Comparison of ENCODE assay signal across 8 mouse cellular contexts in genomic region chr11:109648510-109648909, GRCm38 (mm10). TPM values are rescaled to one million over a fixed set of nuclear protein-coding genes. Genes with fewer than 3 reads are reported as not detected.
A peak's percentile ranks its signal among the peaks of the same experiment; 100 is the strongest.
DNase-seq lines count a peak whose midpoint lies in the region; ATAC-seq lines count a peak whose summit lies in the region.

No protein-coding gene starts in this region.

- peak; percentile 83 for DNase-seq in left cerebral cortex, postnatal 4 days
- DNase-seq in left cerebral cortex, postnatal 36 days (ENCODE audit: low spot score in 2 of 2): no peak
- DNase-seq in cerebellum, adult 9-10 months: peak; percentile 67
- DNase-seq in T-cell, adult 2 months (ENCODE audit: low spot score): no peak
- DNase-seq in left cerebral cortex, postnatal 14 days (ENCODE audit: low spot score in 2 of 2): no peak
- no peak for DNase-seq in gastrocnemius, adult 8-10 months (ENCODE audit: low spot score in 2 of 2)

- H3K9me3 ChIP-seq in heart, embryonic 15.5 days (replicated peaks): no peaks in the 10 kb centered on the region
- H3K9me3 ChIP-seq in lung, embryonic 15.5 days: no peaks in the 10 kb centered on the region

- H3K4me3 ChIP-seq in heart, embryonic 15.5 days: no peak overlapping the region
- H3K4me3 ChIP-seq in lung, embryonic 15.5 days: no peak overlapping the region

- H3K4me2 ChIP-seq in heart, embryonic 15.5 days: peak overlapping the region; percentile 74
- H3K4me2 ChIP-seq in lung, embryonic 15.5 days: peak overlapping the region; percentile 97

- intact Hi-C loops in left cerebral cortex, postnatal 4 days (cut with DNase I): no loop called here
- intact Hi-C loops in left cerebral cortex, postnatal 36 days (cut with DNase I): no loop called here
- intact Hi-C loops in left cerebral cortex, postnatal 14 days (cut with DNase I): no loop called here

- H3K36me3 ChIP-seq in heart, embryonic 15.5 days: no peaks in the 10 kb centered on the region; the same call in 1 of the 2 replicates
- H3K36me3 ChIP-seq in lung, embryonic 15.5 days: no peaks in the 10 kb centered on the region

- H3K4me1 ChIP-seq in heart, embryonic 15.5 days (replicated peaks): peaks cover 34% of the 10 kb centered on the region
- H3K4me1 ChIP-seq in lung, embryonic 15.5 days: peaks cover 37% of the 10 kb centered on the region

- H3K27ac ChIP-seq in heart, embryonic 15.5 days: peak overlapping the region; percentile 99
- peak overlapping the region; percentile 56 for H3K27ac ChIP-seq in lung, embryonic 15.5 days

- H3K27me3 ChIP-seq in heart, embryonic 15.5 days: no peaks in the 10 kb centered on the region
- no peaks in the 10 kb centered on the region for H3K27me3 ChIP-seq in lung, embryonic 15.5 days

- no peak overlapping the region for H3K9ac ChIP-seq in heart, embryonic 15.5 days
- no peak overlapping the region for H3K9ac ChIP-seq in lung, embryonic 15.5 days

- ATAC-seq in heart, embryonic 15.5 days (replicated peaks; ENCODE audit: insufficient number of reproducible peaks, insufficient read depth, low FRiP score, low read depth): no peak
- no peak for ATAC-seq in lung, embryonic 15.5 days (ENCODE audit: borderline replicate concordance, extremely low read depth, low FRiP score, low TSS enrichment)

- 33% methylated on average over 7 of the region's 7 CpGs for WGBS in heart, embryonic 15.5 days
- WGBS in lung, embryonic 15.5 days: 26% methylated on average over 7 of the region's 7 CpGs

RNA-seq across cellular contexts. Expression of gene Prkar1a, which starts 0.7 kb away (rescaled TPM):
- 100 to 1,000 TPM; 334 to 356 TPM for total RNA-seq in left cerebral cortex, postnatal 4 days (2021)
- 100 to 1,000 TPM; 563 to 569 TPM for total RNA-seq in left cerebral cortex, postnatal 36 days (2021)
- polyA plus RNA-seq in heart, embryonic 15.5 days (2015; fragmentation: Nextera tagmentation; extraction: Ambion mirVana): 426 and 427 TPM in 2 replicates
- polyA plus RNA-seq in lung, embryonic 15.5 days (2015; fragmentation: Nextera tagmentation; extraction: Ambion mirVana): 388 and 400 TPM in 2 replicates
- total RNA-seq in left cerebral cortex, postnatal 14 days (2021): 100 to 1,000 TPM; 470 to 506 TPM
- total RNA-seq in gastrocnemius, adult 8-10 months (2022): 100 to 1,000 TPM in 2 of 4 experiments, 10 to 100 TPM in 2; 98.3 to 106 (median 101) TPM

RNA-seq across cellular contexts. Expression of gene Wipi1, which starts 36.7 kb away (rescaled TPM):
- 10 to 100 TPM; 14.1 TPM for total RNA-seq in left cerebral cortex, postnatal 4 days (2021)
- total RNA-seq in left cerebral cortex, postnatal 36 days (2021): 10 to 100 TPM; 22.3 to 22.7 TPM
- 50.9 and 54.1 TPM in 2 replicates for polyA plus RNA-seq in heart, embryonic 15.5 days (2015; fragmentation: Nextera tagmentation; extraction: Ambion mirVana)
- polyA plus RNA-seq in lung, embryonic 15.5 days (2015; fragmentation: Nextera tagmentation; extraction: Ambion mirVana): 42.1 and 44.6 TPM in 2 replicates
- total RNA-seq in left cerebral cortex, postnatal 14 days (2021): 10 to 100 TPM; 21.8 to 22.2 TPM
- 10 to 100 TPM; 47.2 to 68.4 (median 59.2) TPM for total RNA-seq in gastrocnemius, adult 8-10 months (2022)

Comparison
In these comparisons a context has a peak if more than half of its experiments do, and no peak if none do; other contexts are left out.
1. DNase-seq: peak in left cerebral cortex, postnatal 4 days (single experiment) and cerebellum, adult 9-10 months (single experiment); none in left cerebral cortex, postnatal 36 days (0 of 2), T-cell, adult 2 months (single experiment), left cerebral cortex, postnatal 14 days (0 of 2) and gastrocnemius, adult 8-10 months (0 of 2).